Mouse (Mus musculus) E14TG2a.4 (cell line): ENCODE measurements around the gene Cnot6l.

ENCODE experiments used
- CTCF ChIP-seq: conservative IDR thresholded peaks from 2 replicates; pipeline ENCODE4 v1.5.1; 2014; ENCODE audit warnings: low read length
- NANOG ChIP-seq: IDR thresholded peaks from 2 replicates; pipeline ENCODE4 v1.6.1; 2014; ENCODE audit warnings: borderline replicate concordance, low read length, mixed read lengths
- POU5F1 ChIP-seq: IDR thresholded peaks from 2 replicates; pipeline ENCODE4 v1.6.1; 2014; ENCODE audit warnings: low read length, borderline replicate concordance

DNA sequence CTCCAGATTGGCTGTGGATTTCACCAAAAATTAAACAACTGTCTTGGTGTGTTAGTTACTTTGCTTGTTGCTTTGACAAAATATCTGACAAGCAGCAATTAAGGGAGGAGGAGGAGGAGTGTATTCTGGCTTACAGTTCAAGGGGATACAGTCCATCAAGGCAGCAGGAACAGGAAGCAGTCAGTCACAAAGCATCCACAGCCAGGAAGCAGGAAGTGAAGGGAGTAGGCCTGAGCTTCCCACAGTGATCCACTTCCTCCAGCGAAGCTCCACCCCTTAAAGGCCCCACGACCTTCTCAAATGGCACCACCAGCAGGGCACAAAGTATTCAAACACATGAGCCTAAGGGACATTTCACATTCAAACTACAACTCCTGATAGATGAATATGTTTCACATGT lies 2.8 kb upstream of the Cnot6l start:
- TF ChIP-seq CTCF (no peak), NANOG (no peak), POU5F1 (no peak)
